Mouse (Mus musculus) brain, embryonic 14.5 days (tissue): ENCODE measurements around the gene Phf1.
"Not testable (repeated sequence)": the region's sequence is repeated elsewhere in the genome, so short reads cannot be mapped to it uniquely, and the experiment has no call there.

Source experiments
- CTCF ChIP-seq: fragments of 200-500 bp; IDR thresholded peaks from 2 replicates; pipeline ENCODE4 v1.5.1; 2012; ENCODE audit warnings: inconsistent platforms, mild to moderate bottlenecking, moderate library complexity, borderline replicate concordance; ENCODE audit not compliant: insufficient read depth, insufficient read length; ENCODE audit errors: extremely low read depth
- POLR2A ChIP-seq: fragments of 200-500 bp; IDR thresholded peaks from 2 replicates; pipeline ENCODE4 v1.6.1; 2012; ENCODE audit warnings: mild to moderate bottlenecking, inconsistent platforms, borderline replicate concordance; ENCODE audit not compliant: poor library complexity, insufficient read depth, insufficient read length, severe bottlenecking; ENCODE audit errors: extremely low read depth

DNA sequence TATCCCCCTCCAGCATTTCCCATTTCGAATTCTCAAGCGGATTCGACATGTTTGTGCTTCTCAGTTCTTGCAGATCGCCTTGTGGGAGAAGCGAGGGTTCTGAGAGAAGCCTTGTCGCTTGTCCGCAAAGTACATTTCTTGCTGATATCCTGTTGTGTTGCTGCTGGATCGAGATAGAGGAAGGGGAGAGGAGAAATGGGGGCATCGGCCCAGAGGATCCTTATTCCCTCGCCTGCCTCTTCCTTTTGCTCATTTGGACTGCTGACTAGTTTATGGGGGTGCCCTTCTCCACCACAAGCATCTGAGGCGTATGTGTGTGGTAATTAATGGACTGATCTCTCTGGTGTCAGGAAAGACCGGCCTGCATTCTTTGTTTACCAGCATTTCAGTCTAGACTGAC is 15.3 kb upstream of the Phf1 start:
- TF ChIP-seq CTCF, POLR2A: not testable (repeated sequence)
